Mouse (Mus musculus) liver (tissue): Measurements from ENCODE around the gene Dse.

ENCODE experiments used
- DNase-seq: peaks from one replicate; pipeline ENCODE4 v3.0.0-alpha.2; 2020; ENCODE audit warnings: mixed read lengths

Dse gene

DNA sequence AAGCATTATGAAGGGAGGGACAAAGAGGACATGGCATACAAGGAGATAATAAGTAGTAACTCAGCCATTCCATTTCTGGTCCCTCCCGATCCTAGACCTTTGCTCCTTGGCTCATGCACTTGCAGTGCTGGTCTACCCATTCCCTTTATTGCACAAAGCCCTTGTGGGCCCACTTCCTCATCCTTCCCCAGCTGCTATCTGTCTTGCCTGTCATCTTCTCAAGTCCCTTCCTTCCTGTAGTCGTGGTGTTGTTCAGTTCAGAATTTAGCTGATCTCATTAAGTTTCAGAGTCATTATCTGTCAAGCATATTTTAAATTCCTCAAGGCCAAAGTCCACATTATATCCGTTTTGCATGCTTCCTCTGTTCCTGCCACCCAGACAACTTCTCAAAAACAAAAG, 9.5 kb downstream of the Dse start:
- DNase-seq: peak; percentile 19

DNA sequence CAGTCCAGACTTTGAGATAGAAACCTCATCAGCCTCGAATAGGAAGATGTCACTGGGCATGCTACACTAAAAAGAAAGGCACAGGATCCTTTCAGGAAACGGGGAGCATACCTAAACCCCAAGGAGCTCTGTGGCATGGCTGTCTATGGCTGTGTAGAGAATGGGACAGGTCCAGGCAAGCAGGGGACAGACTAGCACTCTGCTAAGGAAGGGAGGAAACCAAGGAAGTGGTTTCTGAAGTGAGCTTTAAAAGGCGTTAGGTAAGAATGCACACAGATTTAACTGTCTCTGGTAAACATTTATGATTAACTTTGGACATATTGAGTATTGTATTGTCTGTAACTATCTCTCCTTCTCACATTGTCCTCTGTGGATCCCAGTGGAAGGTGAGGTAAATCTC, 10.2 kb downstream of the Dse start:
- DNase-seq: no peak

- no peak for DNase-seq
These were observed 12.6 kb downstream of the Dse start for GRCm38 (mm10) chr10:34194957-34195356.

DNA sequence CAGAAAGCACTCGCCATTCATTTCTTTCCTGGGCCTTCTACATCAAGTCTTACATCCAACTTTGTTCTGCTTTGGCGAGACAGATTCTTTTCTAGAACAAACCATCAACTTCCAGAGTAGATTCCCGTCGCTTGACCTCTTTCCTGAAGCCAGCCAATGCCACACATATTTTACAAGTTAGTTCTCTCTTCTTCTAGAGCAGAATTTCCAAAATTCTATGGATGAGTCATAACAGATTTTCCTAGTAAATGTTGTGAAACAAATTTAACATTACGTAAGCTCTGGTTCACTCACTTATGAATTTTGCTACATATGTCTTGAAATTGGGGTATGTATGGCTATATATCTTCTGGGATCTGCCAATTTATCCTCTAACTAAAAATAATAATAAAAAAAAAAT, 13.0 kb downstream of the Dse start:
- DNase-seq: no peak

GRCm38 (mm10) chr10:34186571-34187260, 20.8 kb downstream of the Dse start:
- DNase-seq: no peak

GRCm38 (mm10) chr10:34185556-34185955, 22.0 kb downstream of the Dse start:
- DNase-seq: no peak

DNA sequence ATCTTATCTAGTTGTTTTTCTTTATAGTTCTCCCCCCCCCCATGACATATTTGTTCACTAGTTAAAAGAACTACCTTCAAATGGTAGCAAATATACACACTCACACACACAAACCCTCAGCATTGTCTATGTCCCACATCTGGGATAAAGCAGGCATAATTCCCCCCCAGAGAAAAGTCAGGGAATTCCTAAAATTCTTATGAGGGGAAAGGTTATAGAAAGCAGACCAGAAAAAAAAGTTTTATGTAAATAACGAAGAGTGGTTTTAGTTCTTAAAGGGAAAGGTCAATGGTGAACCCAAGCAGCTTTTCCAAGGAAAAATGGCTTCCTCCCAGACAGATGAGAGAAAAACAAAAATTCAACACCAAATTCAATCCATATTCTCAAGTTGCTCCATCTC, 22.6 kb downstream of the Dse start:
- no peak for DNase-seq

DNA sequence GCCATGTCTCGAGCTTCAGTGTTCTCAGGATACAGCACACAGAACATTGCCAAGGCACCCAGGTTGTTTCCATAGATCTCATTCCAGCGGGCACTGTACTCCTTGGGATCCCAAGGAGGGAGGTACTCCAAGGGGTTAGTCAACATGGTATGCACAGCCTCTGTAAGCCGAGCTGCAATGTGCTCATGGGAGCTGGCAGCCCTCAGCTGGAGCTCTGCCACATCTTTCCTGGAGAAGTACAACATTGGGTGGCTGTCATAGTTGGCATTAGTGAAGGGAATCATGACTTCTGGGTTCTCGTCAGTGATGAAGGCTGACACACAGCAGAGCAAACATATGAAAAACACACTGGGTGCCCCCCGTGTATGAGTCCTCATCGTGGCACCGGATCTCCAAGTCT, 23.8 kb downstream of the Dse start:
- DNase-seq: no peak

- no peak for DNase-seq
These were observed 31.5 kb downstream of the Dse start for GRCm38 (mm10) chr10:34175870-34176606.

DNA sequence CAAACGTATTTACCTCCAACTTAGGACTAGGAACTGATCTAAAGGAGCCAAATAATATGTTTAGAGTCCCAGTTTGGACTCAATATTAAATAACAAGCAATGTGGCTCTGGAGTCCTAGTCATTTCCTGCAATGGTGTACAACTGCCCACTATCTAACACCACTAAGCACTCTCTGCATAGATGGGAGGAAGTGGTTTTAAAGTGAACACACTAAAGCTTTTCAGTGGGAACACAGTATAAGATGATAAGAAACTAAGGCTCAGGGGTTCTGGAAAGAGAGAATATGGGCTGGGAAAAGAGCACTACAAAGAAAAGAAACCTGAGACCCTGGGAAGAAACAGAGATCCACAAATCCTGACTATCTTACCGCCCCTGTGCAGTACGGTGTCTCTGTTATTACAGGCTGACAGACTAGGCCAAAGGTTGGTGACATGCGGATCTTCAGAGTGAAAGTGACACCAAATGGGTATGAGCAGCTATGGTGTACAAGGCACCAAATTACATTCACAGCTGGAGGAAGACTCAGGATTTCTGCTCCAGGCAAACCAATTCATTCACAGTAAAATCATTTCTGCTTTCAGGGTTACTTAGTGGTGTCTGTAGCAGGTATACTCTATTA, 34.7 kb downstream of the Dse start:
- no peak for DNase-seq

DNA sequence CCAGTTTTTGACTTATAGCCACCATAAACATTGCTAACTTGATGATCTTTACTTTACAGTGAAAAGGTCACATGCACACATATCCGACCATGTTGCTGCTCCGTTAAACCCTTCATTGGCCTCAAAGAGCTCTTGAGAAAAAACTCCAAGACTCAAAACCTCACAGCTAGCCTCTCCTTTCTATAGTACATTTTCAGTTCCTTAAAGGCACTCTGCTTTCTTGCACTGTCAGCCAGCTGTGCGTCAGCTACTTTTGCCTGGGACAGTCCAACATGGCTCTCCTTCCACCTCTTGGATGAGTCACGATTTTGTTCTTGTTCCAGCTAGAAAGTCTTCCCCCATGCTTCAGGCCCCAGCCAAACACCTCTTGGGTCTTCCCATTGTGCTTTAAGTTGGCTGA, 35.9 kb downstream of the Dse start:
- DNase-seq: peak; percentile 6

GRCm38 (mm10) chr10:34171191-34171590, 36.3 kb downstream of the Dse start:
- no peak for DNase-seq

DNA sequence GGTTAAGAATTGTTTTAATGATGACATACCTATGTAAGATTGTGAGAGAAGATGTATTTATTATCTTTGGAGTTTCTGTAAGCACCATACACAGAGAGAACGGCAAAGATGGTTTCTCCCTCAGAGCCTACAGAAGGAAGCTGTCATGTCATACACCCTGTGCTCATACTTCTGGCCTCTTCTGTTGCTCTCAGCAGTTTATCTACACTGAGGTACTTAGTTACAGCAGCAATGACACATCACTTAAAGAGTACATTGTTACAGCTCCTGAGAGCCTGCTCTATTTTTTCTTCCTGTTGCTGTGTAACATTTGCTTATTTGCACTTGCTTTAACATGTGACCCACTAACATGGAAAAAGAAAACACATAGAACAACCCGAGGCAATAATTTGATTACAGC, 40.5 kb downstream of the Dse start:
- no peak for DNase-seq

- DNase-seq: no peak
These were observed 51.5 kb downstream of the Dse start for GRCm38 (mm10) chr10:34155796-34156554.

- no peak for DNase-seq
These were observed 55.7 kb downstream of the Dse start for GRCm38 (mm10) chr10:34151827-34152226.

DNA sequence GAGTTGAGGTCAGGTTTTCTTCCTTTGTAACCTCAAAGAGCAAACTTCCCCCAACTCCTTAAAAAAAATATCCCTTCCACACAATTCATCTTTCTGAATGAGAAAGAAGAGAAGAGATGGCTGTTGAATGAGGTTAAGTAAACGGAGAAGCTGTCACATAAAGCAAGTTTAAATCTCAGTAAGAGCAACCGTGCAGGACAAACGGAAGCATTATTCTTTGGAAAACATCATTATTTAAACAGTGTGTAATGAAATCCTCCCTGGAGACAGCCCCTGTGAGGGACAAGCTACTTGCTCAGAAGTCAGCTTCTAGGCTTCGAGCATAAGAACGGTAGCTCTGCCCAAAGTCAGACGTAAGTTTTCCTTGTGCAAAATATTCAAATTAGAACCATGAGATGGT, 57.1 kb downstream of the Dse start:
- DNase-seq: no peak

DNA sequence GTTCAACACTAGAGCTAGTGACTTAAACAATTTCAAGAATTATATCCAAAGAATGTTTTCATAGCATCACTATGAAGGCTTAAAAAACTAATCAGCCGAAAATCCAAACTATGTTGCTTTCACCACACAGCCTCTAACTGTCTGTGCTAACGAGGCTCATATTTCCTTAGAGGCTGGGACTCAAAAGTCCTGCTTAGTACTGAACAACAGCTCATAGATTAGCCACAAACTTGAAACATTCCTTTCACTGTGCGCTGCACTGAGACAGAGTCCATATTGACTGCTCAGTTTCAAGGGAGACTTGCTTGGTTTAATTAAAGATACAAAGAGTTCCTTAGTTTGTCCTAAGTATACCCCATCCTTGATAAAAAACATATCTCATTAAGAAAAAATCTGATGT, 57.7 kb downstream of the Dse start:
- DNase-seq: no peak

- no peak for DNase-seq
These were observed 65.8 kb downstream of the Dse start for GRCm38 (mm10) chr10:34141693-34142092.

DNA sequence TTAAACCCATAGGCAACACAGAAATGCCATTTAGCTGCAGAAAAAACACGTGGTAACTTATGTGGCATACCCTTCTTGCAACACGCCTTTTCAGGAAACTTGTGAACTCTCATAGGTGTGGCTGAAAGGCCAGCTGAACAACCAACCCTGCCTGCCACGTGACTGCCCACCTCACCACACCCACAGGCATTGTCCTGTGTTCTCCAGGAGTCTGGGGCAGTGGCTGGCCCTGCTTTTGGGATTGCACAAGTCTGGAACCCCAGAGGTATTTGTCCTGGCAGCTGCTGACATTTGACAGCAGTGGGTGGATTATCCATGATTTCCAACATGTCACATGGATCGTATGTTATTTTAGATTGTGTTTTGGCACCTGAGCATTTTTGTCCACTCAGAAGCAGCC, 67.7 kb downstream of the Dse start:
- no peak for DNase-seq

- DNase-seq: no peak
These were observed 69.5 kb downstream of the Dse start for GRCm38 (mm10) chr10:34138027-34138426.

- no peak for DNase-seq
These were observed 71.1 kb downstream of the Dse start for GRCm38 (mm10) chr10:34136432-34136831.

DNA sequence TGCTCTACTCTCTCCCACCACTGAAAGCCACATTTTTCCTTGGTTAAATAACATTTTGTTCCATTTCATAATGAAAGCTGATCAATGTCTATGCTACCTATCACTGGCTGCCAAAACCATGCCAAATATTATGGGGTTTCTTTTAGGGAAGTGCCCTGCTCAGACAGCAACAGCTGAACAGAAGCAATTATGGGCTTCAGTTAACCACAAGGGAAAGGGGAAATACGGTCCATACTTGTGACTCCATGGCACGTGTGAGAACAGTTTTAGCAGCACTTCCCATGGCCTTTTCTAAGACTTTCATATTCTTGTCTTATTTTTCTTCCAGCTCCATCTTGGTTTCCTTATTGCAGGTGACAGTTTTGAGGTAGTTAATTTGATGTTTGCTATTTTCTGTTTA, 76.2 kb downstream of the Dse start:
- DNase-seq: no peak

DNA sequence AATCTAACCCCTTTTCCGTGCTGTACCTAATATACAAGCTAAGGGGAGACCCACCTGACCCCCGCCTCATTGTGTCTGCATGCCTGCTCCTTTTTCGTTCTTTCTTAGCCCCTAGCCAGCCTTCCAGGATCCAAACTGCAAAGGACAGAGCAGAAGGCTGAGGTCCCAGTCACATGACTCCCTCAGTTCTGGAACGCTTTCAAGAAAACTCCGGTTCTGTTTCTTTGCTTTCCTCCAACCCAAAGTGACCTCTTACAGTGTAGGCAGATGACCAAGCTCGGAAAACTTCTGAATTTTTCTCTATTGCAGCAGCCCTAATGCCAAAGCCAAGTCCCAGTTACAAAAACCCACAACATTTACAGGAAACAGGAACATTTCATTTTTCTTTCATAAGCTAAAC, 79.1 kb downstream of the Dse start:
- DNase-seq: no peak
